Mouse (Mus musculus) layer of hippocampus, postnatal 25 days (tissue): ENCODE measurements around the gene Tead3. TPM values are rescaled to one million over a fixed set of nuclear protein-coding genes. Genes with fewer than 3 reads are reported as not detected.

ENCODE experiments used
- DNase-seq, 2 experiments: peaks; one replicate each; pipeline ENCODE4 v3.0.0; 2022; ENCODE audit warnings: mixed read lengths in 2 of 2, low spot score in 1 of 2; ENCODE audit errors: extremely low spot score in 1 of 2
- total RNA-seq, 2 experiments: library from RNA; stranded (reverse); gene quantifications; 2 replicates each; pipeline ENCODE4 v1.2.3; 2021

Gene Tead3
- total RNA-seq = 1 to 10 TPM; 2.2 to 4.0 TPM

- DNase-seq = peak in 1 of 2 experiments; percentile 36
These were observed at the start of gene Tead3 for GRCm38 (mm10) chr17:28350466-28351352. Tead3 (minus strand) TSS chr17:28350817.

GRCm38 (mm10) chr17:28394994-28395393 is 44.4 kb upstream of the Tead3 start:
- no peak for DNase-seq

DNA sequence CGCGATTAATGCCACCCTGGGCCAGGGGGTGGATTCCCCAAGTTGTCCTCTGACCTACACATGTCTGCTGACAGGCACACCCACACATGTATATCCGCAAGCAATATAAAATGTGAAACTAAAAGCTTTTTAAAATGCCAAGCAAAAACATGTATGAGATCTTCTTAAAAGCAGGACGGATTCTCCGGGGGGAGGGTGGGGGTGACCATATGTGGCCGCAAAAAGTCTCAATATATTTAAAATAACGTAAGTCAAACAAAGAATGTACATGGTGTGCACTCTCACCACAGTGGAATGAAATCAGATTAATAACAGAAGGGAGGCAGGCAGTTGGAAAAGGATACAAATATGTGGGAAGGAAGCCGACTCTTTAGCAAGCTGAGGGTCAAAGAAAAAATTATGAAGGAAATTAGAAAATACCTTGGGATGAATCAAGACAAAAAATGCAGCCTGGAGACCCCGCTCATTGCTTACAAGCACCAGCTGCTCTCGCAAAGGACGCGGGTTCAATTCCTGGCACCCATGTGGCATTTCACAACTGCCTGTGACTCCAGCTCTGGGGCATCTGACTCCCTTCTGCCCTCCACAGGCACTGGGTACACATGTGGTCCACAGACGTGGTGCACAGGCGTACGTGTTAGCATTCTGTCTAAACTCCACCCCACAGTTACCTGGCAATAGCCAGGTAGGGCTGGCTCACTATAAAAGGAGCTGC is 43.6 kb upstream of the Tead3 start:
- DNase-seq = no peak

DNA sequence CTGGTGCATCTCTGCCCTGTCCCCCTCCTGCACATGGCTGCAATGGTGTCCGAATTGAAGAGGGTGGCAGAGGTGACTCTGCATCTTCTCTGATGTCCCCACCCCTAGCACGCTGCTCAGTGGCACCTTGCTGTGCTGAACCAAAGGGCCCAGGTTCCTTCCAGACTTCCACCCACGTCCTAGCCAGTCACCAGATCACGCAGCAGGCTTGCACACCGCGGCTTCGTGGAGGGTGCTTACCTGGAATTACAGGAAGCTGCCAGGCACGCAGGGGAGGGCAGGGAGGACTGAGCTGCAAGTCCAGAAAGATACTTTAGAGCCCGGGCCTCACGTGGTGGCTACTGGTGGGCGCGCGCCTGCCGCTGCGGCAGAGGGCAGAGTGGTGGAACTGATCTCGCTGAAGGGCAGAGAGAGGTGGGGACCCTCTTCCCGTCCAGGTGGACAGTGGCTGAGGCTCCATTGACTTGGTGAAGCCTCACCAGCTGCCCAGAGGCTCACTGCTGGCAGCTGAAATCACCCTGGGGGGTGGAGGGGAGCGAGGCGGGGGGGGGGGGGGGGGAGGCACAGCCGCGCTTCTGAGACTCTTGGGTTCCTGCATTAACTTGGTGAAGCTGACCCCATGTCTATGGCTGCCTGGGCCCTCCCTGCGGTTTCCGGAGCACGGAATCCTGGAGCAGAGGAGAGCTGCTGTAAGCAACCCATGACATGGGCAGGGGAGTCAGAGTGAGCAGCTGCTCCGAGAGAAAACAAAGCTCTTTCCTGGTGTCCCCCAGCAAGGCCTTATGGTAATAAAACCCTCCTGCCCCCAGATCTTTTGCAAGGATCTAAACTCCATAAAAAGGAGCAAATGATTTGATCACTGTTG is 41.2 kb upstream of the Tead3 start:
- DNase-seq = no peak

DNA sequence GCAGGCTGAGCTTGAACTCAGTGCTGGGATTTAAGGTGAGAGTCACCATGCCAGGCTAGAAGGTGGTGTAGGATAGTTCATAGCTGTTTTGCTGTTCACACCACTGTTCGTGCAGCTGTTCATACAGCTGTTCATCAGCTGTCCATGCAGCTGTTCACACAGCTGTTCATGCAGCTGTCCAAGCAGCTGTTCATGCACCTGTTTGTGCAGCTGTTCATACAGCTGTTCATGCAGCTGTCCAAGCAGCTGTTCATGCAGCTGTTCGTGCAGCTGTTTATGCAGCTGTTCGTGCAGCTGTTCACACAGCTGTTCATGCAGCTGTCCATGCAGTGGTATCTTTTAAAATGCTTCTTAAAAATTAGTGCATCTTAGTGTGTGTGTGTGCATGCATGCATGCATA is 37.9 kb upstream of the Tead3 start:
- DNase-seq = no peak

DNA sequence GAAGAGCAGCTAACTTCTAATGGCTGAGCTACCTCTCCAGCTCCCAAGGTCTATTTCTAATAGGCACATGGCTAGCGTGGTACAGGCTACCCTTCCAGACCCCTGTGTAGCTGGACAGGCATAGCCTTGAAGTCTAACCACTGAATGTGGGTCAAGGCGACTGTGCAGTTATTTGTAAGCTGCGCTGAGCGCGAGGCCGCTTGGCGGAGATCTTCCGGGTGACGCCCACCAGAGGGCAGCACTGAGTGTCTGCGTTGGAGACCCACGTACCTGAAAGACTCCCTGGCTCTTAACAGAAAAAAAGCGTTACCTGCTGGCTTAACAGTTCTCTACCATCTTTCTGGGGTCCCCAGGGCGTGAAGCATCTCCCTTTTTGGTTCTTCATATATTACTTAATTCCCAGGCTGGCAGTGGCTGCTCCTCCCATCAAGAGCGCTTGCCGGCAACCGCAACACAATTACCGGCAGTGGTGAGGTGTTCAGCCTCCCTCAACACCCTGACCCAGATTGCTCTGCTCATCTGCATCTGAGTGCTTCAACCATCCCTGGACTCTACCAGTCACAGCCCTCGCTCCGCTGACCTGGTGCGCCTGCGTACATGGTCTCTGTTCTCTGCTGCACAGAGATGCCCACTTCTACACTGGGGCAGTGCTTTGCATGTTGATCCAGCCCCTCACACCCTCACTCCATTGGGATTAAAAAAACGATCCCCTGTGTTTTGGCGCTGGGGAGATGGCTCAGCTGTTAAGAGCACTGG is 35.7 kb upstream of the Tead3 start:
- DNase-seq = peak; percentile 75 to 94

- no peak for DNase-seq
These were observed 33.7 kb upstream of the Tead3 start for GRCm38 (mm10) chr17:28384298-28384697.

- DNase-seq = no peak
These were observed 29.6 kb upstream of the Tead3 start for GRCm38 (mm10) chr17:28380255-28380654.

DNA sequence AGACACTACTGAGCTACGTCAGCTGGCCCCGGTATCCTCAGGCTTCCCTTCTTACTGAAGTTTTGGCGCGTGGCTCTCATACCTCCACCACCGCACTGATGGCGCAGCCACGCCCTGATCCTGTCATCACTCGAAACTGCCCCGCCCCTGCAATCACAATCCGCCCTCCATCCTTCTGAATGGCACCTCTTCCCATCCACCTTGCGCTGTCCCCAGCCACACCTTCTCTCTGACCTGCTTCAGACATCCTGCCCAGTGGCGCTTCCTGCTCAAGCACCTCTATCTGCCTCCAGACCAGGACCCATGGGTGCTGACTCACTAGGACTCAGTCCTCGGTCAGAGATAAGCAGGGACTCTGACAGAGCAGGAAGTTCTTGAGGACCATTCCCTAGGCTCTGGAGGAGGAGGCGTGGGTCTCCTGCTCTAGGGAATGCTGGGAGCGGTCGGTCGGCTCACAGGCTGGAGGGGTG is 25.0 kb upstream of the Tead3 start:
- no peak for DNase-seq

DNA sequence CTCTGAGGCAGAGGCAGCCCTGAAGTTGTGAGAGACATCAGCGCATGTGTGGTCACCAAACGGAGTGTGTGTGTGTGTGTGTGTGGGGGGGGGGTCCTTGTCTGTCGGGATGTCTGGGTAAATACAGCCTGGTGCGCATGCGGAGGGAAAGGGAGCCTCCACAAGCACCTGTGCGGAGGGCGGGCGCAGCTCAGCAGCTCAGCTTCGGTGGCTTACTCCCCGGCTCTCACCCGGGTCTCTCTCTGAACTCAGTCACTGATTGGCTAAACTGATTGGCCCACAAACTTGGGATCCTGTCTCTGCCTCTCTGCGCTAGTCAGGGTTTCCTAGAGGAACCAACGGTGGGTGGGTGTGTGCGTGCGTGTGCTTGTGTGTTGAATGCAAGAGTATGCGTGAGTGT is 23.9 kb upstream of the Tead3 start:
- DNase-seq = no peak

DNA sequence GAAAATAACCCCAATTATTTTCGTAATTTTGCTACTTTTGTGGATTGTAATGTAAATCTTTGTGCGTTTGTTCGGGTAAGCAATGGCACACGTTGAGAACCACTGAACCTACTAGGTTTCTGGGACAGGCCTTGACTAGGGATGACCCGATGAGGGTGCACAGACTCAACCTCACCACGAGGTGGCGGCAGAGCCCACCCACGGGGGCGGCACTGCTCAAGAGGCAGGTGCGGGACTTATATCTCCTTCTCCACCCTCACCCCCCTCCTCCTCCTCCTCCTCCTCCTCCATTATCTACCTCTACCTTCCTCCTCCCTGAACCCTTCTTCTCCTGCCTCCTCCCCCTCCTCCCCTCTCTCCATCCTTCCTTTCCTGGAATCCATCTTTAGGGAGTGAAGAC is 23.2 kb upstream of the Tead3 start:
- DNase-seq = peak in 1 of 2 experiments; percentile 38

GRCm38 (mm10) chr17:28371941-28372340 is 21.3 kb upstream of the Tead3 start:
- no peak for DNase-seq

DNA sequence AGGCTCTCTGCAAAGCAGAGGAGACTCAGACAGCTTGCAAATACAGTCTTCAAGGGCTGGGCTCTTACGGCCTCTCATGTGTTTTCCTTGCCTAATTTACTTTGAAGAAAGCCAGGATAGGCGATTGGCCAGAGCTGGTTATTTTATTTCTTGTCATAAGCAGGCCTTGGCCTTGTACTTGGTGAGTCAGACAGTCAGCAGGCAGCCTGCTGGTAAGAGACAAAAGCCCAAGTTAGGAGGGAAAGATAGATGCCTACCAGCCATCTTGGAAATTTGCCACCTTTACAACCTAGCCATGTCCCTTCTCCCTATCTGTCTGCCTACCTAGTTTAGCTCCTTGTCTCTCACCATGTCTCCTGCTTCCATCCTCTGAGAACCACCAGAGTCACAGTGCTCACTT is 20.7 kb upstream of the Tead3 start:
- no peak for DNase-seq

DNA sequence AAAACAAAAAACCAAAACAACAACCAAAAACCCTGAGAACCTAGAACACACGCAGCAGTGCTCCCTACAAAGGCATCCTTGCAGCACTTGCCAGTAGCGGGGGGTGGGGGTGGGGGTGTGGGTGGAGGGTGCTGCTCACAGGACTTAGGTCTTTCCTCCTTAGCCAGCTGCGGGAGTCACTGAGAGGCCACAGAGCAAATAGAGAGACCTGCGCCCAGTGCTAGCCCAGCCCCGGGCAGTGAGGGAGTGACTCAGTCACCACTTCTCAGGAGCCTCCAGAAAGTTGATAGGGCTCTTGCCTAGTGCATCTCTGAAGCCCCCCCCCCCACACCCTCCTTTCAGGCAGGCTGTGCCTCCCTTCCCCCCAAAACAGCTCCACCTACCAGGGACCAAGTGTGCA is 18.4 kb upstream of the Tead3 start:
- DNase-seq = no peak

DNA sequence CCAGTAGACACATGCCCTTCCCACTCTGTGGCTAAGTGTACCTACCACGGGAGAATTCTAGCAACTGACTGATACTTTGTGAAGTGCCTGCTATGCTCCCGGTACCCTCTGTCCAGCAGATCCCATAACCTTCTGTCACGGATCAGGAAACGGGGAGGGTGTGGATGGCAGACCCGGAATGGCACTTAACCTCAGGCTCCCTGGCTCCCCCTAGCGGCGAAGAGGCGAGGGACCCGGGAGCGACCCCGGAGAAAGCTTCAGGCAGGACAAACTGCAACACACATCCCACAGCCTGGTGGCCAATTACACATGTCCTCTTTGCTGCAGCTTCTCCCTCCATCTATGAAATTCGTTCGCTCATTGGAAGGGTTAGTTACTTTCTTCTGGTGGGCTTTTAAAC is 17.8 kb upstream of the Tead3 start:
- DNase-seq = peak; percentile 46 to 79

GRCm38 (mm10) chr17:28365122-28365521 is 14.5 kb upstream of the Tead3 start, which contains the start of gene Tulp1:
Tulp1 (minus strand) TSS chr17:28365222.
- no peak for DNase-seq

- no peak for DNase-seq
These were observed 12.9 kb upstream of the Tead3 start for GRCm38 (mm10) chr17:28363507-28363906.

- DNase-seq = no peak
These were observed 12.2 kb upstream of the Tead3 start for GRCm38 (mm10) chr17:28362653-28363292.

DNA sequence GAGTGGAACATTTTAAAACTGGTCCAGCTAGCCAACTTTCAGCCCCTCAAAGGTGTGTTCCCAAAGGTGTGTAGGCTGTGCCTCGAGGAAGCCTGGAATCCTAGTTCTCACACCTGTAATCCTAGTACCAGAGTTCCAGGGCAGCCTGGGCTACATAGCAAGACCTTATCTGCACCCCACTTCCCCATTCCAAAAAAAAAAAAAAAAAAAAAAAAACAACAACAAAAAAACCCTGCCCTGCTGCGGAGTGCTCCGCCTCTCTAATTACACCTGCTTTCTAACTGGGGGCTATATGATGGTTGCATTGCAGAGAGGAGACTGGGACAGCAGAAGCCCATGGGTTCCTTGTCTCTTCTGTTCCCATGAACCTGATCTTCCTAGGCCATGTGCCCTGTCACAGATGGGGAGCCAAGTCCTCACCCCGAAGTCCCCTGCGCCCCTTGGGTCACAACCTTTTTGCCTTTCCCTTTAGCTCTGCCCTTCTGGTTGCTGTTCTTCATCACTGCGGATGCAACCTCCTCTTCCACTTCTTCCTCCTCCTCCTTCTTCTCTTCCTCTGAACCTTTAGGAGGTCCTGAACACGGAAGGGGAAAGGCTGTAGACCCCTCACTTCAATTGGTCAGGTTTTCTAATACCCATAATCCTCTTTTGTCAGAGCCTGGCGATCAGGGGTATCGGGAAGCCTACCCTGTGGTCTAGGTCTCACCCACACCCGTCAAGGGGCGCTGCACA is 11.5 kb upstream of the Tead3 start:
- no peak for DNase-seq
